Mouse (Mus musculus) midbrain, embryonic 13.5 days (tissue): ENCODE measurements around the gene Mctp1. TPM values are rescaled to one million over a fixed set of nuclear protein-coding genes. Genes with fewer than 3 reads are reported as not detected.

Experiments used
- ATAC-seq: fragments of 200-750 bp; cut with Nextera tagmentation; 2 replicates; pipeline ENCODE4 v1.8.0; 2017; ENCODE audit warnings: mild to moderate bottlenecking, moderate TSS enrichment, moderate library complexity
- H3K27ac ChIP-seq: fragments of 300-500 bp; sonication (generic); 2 replicates; pipeline ENCODE4 v1.5.1; 2015; ENCODE audit warnings: inconsistent platforms, mild to moderate bottlenecking, moderate library complexity
- H3K27me3 ChIP-seq: fragments of 300-500 bp; sonication (generic); 2 replicates; pipeline ENCODE4 v1.6.1; 2015; ENCODE audit warnings: mild to moderate bottlenecking, inconsistent platforms
- H3K36me3 ChIP-seq: fragments of 300-500 bp; sonication (generic); 2 replicates; pipeline ENCODE4 v1.6.1; 2015; ENCODE audit warnings: mild to moderate bottlenecking, inconsistent platforms
- H3K4me1 ChIP-seq: fragments of 300-500 bp; sonication (generic); replicated peaks from 2 replicates; pipeline ENCODE4 v1.6.1; 2015; ENCODE audit warnings: inconsistent platforms
- H3K4me2 ChIP-seq: fragments of 300-500 bp; sonication (generic); replicated peaks from 2 replicates; pipeline ENCODE4 v1.6.1; 2015; ENCODE audit warnings: moderate library complexity, mild to moderate bottlenecking, inconsistent platforms
- H3K4me3 ChIP-seq: fragments of 300-500 bp; sonication (generic); replicated peaks from 2 replicates; pipeline ENCODE4 v1.5.1; 2015; ENCODE audit warnings: mild to moderate bottlenecking, inconsistent platforms
- H3K9ac ChIP-seq: fragments of 300-500 bp; sonication (generic); replicated peaks from 2 replicates; pipeline ENCODE4 v1.6.1; 2015; ENCODE audit warnings: mild to moderate bottlenecking, inconsistent platforms
- H3K9me3 ChIP-seq: fragments of 300-500 bp; sonication (generic); 2 replicates; pipeline ENCODE4 v1.6.1; 2016; ENCODE audit warnings: mild to moderate bottlenecking, inconsistent platforms
- WGBS: fragments of 180-500 bp; shearing (Covaris S2); methylation state at CpG from one replicate; pipeline ENCODE4 v1.1.7; 2015; 5-methylcytosine and 5-hydroxymethylcytosine counted together
- polyA plus RNA-seq: library from polyadenylated mRNA; unstranded; fragments of >200 nt; fragmentation: Nextera tagmentation; extraction: Ambion mirVana; gene quantifications from 2 replicates; pipeline ENCODE4 v1.2.1, GENCODE M21; 2015

Mctp1 gene
- polyA plus RNA-seq, 1 experiment from 2014 or later, result 5.8 TPM

GRCm38 (mm10) chr13:76484086-76484709 is 99.9 kb downstream of the Mctp1 start:
- 0 out of 2 replicates have a peak, but pooled peaks cover 4% of the 10 kb centered on the region for H3K4me1 ChIP-seq
- H3K4me3 ChIP-seq, result no peak overlapping the region
- no peaks in the 10 kb centered on the region for H3K9me3 ChIP-seq
- H3K4me2 ChIP-seq, result no peak overlapping the region
- no peaks in the 10 kb centered on the region for H3K36me3 ChIP-seq
- H3K9ac ChIP-seq, result no peak overlapping the region
- 54% methylated on average over 2 of the region's 2 CpGs for WGBS
- no peak overlapping the region for H3K27ac ChIP-seq
- peak; percentile 37; the same call in 1 of the 2 replicates for ATAC-seq
- H3K27me3 ChIP-seq, result no peaks in the 10 kb centered on the region

DNA sequence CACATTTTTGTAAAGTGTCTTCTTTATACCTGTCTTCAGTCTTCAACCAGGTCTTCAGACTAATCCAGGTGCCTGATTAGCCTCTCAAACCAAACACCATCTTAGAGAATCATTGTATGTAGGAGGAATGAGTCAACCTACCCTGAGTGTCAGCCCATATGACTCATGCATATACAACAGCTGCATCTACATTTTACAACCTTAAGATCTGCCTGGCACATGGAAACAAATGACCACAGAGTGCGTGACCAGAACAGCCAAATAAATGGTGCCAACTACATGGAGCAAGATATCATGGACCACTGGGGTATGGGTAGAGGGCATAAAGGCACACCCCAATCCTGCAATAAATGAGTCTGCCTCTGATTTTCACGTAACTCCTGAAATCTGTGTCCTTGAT is 131.6 kb downstream of the Mctp1 start:
- no peaks in the 10 kb centered on the region for H3K27me3 ChIP-seq

DNA sequence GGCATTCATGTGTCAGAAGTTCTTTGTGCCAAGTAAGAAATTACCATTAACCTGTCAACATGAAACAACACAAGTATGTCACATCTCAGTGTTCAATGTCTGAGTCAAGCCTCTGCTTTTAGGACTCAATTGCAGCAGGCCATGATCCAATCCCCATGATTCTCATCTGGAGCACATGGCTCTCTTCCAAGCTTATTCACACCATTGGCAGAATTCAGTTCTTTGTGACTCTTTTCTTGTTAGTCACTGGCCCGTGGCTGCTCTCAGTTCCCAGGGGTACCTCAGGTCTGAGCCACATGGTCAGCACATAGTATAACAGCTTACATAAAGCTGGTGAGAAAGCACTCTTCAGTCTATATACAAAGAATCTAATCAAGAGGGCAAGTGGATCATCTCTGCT is 138.8 kb downstream of the Mctp1 start:
- Histone ChIP-seq H3K9ac (no peak overlapping the region), H3K4me2 (no peak overlapping the region), H3K36me3 (no peaks in the 10 kb centered on the region), H3K27me3 (no peaks in the 10 kb centered on the region), H3K4me1 (no peaks in the 10 kb centered on the region), H3K4me3 (no peak overlapping the region), H3K27ac (no peak overlapping the region), H3K9me3 (no peaks in the 10 kb centered on the region)
- ATAC-seq, result no peak; the same call in 1 of the 2 replicates
- WGBS, result 62% methylated on average over 1 of the region's 1 CpGs

More for the DNA sequence above, 131.6 kb downstream of the Mctp1 start:
- Histone ChIP-seq H3K27ac (no peak overlapping the region), H3K4me3 (no peak overlapping the region), H3K9me3 (no peaks in the 10 kb centered on the region), H3K9ac (no peak overlapping the region), H3K4me1 (no peaks in the 10 kb centered on the region), H3K36me3 (no peaks in the 10 kb centered on the region), H3K4me2 (no peak overlapping the region)
- no peak for ATAC-seq
- WGBS, result 90% methylated on average over 2 of the region's 2 CpGs

DNA sequence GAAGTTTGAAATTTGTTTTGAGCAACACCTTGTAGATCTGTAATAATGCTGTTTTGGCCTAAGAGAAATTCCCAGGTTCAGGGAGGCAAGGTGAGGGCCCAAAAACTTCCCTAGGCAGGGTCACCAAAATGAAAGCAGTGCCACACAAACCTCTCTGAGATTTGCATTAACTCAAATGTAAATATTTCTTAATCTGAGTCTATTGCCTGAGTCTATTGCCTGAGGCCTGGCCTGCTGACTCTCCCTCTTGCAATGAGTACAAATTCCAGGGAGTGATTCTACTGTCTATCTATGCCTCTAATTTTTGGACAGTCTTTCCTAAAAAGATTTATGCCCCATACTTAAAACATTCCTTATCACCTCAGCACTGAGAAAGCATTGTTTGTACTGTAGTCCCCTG is 143.0 kb downstream of the Mctp1 start:
- H3K27ac ChIP-seq, result no peak overlapping the region
- H3K36me3 ChIP-seq, result no peaks in the 10 kb centered on the region
- no peak for ATAC-seq
- H3K4me2 ChIP-seq, result no peak overlapping the region
- H3K27me3 ChIP-seq, result no peaks in the 10 kb centered on the region
- H3K9me3 ChIP-seq, result no peaks in the 10 kb centered on the region
- H3K9ac ChIP-seq, result no peak overlapping the region
- H3K4me3 ChIP-seq, result no peak overlapping the region
- H3K4me1 ChIP-seq, result no peaks in the 10 kb centered on the region

DNA sequence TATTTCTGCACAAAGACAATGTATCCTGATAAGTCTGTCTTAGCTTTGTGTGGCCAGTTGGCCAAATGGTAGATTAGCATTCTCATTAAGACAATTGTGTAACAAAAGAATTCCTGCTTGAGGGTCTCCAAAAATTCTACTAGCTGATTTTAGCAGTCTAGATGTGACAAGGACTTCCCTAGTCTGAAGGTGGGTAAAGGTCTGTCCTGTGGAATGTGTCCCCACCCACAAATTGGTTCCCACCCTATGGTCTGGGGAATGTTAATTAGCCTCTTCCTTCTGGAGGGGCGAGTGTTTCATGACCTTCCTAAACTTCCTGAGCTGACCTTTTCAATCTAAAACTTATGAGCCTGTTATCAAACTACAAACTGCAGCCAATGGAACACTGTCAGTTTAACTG is 143.4 kb downstream of the Mctp1 start:
- no peak overlapping the region for H3K27ac ChIP-seq
- H3K4me3 ChIP-seq, result no peak overlapping the region
- H3K36me3 ChIP-seq, result no peaks in the 10 kb centered on the region
- no peak overlapping the region for H3K4me2 ChIP-seq
- H3K4me1 ChIP-seq, result no peaks in the 10 kb centered on the region
- no peak for ATAC-seq
- WGBS, result 76% methylated on average over 1 of the region's 1 CpGs
- H3K9ac ChIP-seq, result no peak overlapping the region
- H3K27me3 ChIP-seq, result no peaks in the 10 kb centered on the region
- H3K9me3 ChIP-seq, result no peaks in the 10 kb centered on the region

- no peak overlapping the region for H3K27ac ChIP-seq
- no peaks in the 10 kb centered on the region for H3K36me3 ChIP-seq
- H3K9me3 ChIP-seq, result no peaks in the 10 kb centered on the region
- H3K9ac ChIP-seq, result no peak overlapping the region
- H3K4me2 ChIP-seq, result no peak overlapping the region
- no peaks in the 10 kb centered on the region for H3K4me1 ChIP-seq
- 81% methylated on average over 2 of the region's 2 CpGs for WGBS
- no peaks in the 10 kb centered on the region for H3K27me3 ChIP-seq
- H3K4me3 ChIP-seq, result no peak overlapping the region
- ATAC-seq, result no peak
Observed at GRCm38 (mm10) chr13:76529915-76530314, 145.6 kb downstream of the Mctp1 start.

GRCm38 (mm10) chr13:76530867-76531504 is 146.7 kb downstream of the Mctp1 start:
- no peak for ATAC-seq
- Histone ChIP-seq H3K36me3 (no peaks in the 10 kb centered on the region), H3K9me3 (no peaks in the 10 kb centered on the region), H3K4me1 (no peaks in the 10 kb centered on the region), H3K9ac (no peak overlapping the region), H3K4me3 (no peak overlapping the region), H3K4me2 (no peak overlapping the region), H3K27ac (no peak overlapping the region), H3K27me3 (no peaks in the 10 kb centered on the region)
- 95% methylated on average over 3 of the region's 3 CpGs for WGBS

- 51% methylated on average over 2 of the region's 2 CpGs for WGBS
- Histone ChIP-seq H3K4me3 (no peak overlapping the region), H3K36me3 (no peaks in the 10 kb centered on the region), H3K9me3 (no peaks in the 10 kb centered on the region), H3K9ac (no peak overlapping the region), H3K27ac (no peak overlapping the region), H3K4me2 (no peak overlapping the region), H3K4me1 (no peaks in the 10 kb centered on the region), H3K27me3 (no peaks in the 10 kb centered on the region)
- ATAC-seq, result no peak
Observed at GRCm38 (mm10) chr13:76547854-76548253, 163.5 kb downstream of the Mctp1 start.

GRCm38 (mm10) chr13:76560918-76561317 is 176.6 kb downstream of the Mctp1 start:
- 88% methylated on average over 8 of the region's 8 CpGs for WGBS
- H3K9ac ChIP-seq, result no peak overlapping the region
- no peak overlapping the region for H3K27ac ChIP-seq

DNA sequence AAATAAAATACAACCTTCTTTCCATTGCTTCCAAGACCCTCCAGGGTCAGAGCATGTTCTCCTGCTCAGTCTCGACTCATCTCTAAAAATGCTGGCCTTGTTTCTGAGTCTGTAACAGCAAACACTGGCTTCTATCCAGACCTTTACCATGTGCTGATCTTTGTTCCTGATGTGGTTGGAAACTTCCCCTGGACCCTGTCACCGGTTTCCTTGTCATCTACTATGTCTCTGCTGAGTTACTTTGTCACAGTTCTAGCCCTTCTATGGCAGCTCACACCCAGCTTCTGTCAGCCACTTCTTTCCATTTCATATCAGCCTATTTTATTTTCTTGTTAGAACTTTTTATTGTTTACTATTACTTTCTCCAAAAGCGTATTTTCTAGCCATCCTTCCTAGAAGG is 177.3 kb downstream of the Mctp1 start:
- 93% methylated on average over 3 of the region's 3 CpGs for WGBS
- ATAC-seq, result no peak
- Histone ChIP-seq H3K9me3 (no peaks in the 10 kb centered on the region), H3K27ac (no peak overlapping the region), H3K9ac (no peak overlapping the region), H3K4me3 (no peak overlapping the region), H3K27me3 (no peaks in the 10 kb centered on the region), H3K4me2 (no peak overlapping the region), H3K4me1 (no peaks in the 10 kb centered on the region), H3K36me3 (no peaks in the 10 kb centered on the region)

More at GRCm38 (mm10) chr13:76560918-76561317, 176.6 kb downstream of the Mctp1 start:
- H3K4me2 ChIP-seq, result no peak overlapping the region
- no peaks in the 10 kb centered on the region for H3K36me3 ChIP-seq
- no peaks in the 10 kb centered on the region for H3K27me3 ChIP-seq
- ATAC-seq, result no peak
- no peaks in the 10 kb centered on the region for H3K4me1 ChIP-seq
- H3K9me3 ChIP-seq, result no peaks in the 10 kb centered on the region
- no peak overlapping the region for H3K4me3 ChIP-seq

GRCm38 (mm10) chr13:76564061-76564460 is 179.7 kb downstream of the Mctp1 start:
- ATAC-seq, result no peak
- Histone ChIP-seq H3K4me1 (no peaks in the 10 kb centered on the region), H3K4me3 (no peak overlapping the region), H3K9ac (no peak overlapping the region), H3K27me3 (no peaks in the 10 kb centered on the region), H3K4me2 (no peak overlapping the region), H3K36me3 (no peaks in the 10 kb centered on the region), H3K9me3 (no peaks in the 10 kb centered on the region), H3K27ac (no peak overlapping the region)

DNA sequence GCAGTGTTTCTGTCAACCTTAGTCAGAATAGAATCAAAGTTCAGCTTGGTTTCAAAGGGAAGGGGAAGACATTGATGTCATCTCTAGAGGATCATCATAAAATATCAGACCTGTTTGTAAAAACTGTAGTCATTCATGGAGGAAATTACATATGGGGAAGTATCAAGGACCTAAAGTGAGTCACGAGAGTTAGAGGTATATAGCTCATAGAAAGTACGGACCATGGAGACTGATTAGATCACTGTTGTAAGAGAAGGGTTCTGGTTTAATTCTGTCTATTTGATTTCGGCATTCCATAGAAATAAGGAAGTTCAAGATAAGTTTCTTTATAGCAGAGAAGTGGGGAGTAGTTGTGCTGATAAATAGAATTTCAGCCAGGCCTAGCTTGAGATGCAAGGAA is 181.7 kb downstream of the Mctp1 start:
- WGBS, result 94% methylated on average over 3 of the region's 3 CpGs
- Histone ChIP-seq H3K36me3 (no peaks in the 10 kb centered on the region), H3K4me3 (no peak overlapping the region), H3K9ac (no peak overlapping the region), H3K9me3 (no peaks in the 10 kb centered on the region), H3K4me1 (no peaks in the 10 kb centered on the region), H3K27ac (no peak overlapping the region), H3K4me2 (no peak overlapping the region), H3K27me3 (no peaks in the 10 kb centered on the region)
- no peak for ATAC-seq

DNA sequence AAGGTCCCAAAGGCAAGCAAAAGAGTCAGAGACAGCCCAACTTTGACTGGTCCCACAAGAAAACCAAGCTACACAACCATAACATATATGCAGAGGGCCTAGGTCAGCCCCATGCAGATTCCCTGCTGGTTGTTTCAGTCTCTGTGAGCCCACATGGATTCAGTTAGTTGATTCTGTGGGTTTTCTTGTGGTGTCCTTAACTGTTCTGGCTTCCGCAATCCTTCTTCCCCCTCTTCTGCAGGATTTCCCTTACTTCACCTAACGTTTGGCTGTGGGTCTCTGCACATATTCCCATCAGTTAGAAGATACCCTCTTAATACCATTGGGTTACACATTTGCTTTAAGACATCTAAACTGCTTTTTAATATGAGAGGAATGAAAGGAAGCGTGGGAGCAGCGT is 183.1 kb downstream of the Mctp1 start:
- Histone ChIP-seq H3K4me3 (no peak overlapping the region), H3K9ac (no peak overlapping the region), H3K9me3 (no peaks in the 10 kb centered on the region), H3K36me3 (no peaks in the 10 kb centered on the region), H3K4me2 (no peak overlapping the region), H3K27ac (no peak overlapping the region), H3K27me3 (no peaks in the 10 kb centered on the region), H3K4me1 (no peaks in the 10 kb centered on the region)
- WGBS, result 94% methylated on average over 4 of the region's 4 CpGs
- no peak for ATAC-seq
